In the genomic region with DNA sequence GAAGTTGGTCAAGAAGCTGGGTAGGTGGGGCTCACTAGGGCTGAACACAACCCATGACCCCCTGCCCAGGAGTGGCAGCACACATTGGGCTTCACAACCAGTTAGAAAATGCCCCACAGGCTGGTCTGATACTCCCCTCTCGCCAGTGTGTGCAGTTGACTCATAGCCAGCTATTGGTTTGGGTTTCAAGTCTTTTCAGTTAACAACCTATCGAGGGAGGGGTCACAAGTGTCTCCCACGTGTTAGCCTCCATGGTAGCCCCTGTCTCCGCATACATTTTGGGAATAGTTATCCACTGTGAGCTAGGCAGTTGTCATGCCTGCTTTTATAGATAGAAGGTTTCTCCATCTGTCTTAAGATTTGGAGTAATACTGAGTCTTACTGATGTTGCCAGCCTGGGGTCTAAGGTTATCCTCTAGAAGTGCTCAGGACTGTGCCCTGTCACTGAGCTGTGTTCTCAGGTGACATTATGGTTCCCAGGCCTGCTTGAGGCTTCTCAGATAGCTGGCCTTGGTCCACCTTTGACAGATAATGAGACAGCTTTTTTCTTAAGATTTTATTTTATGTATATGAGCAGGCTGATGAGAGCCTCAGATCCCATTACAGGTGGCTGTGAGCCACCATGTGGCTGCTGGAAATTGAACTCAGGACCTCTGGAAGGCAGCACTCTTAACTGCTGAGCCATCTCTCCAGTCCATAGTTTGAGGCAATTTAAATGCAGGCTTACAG, we compare ENCODE assay signal across 8 mouse cellular contexts. TPM values are rescaled to one million over a fixed set of nuclear protein-coding genes. Genes with fewer than 3 reads are reported as not detected.
DNase-seq lines count a peak whose midpoint lies in the region; ATAC-seq and TF ChIP-seq lines count a peak whose summit lies in the region.

No protein-coding gene starts in this region.

- peak overlapping the region; percentile 71; the same call in 1 of the 2 replicates for H3K4me3 ChIP-seq in spleen, adult 2 months (ENCODE audit: extremely low read depth, insufficient read depth, insufficient read length)
- peak overlapping the region; percentile 97 for H3K4me3 ChIP-seq in limb, embryonic 13.5 days
- H3K4me3 ChIP-seq in stomach, postnatal 0 days (ENCODE audit: low read depth, low read length), result peak overlapping the region; percentile 73

- ATAC-seq in CD4-positive, CD25-positive, alpha-beta regulatory T cell, adult 4 months, result no peak
- no peak for ATAC-seq in limb, embryonic 13.5 days (ENCODE audit: low FRiP score, low read depth)
- ATAC-seq in stomach, postnatal 0 days (ENCODE audit: low FRiP score, low TSS enrichment), result no peak

- 12% methylated on average over 4 of the region's 4 CpGs for WGBS in spleen, adult 2 months
- WGBS in limb, embryonic 13.5 days, result 4% methylated on average over 4 of the region's 4 CpGs
- WGBS in stomach, postnatal 0 days, result 0% methylated on average over 4 of the region's 4 CpGs

- H3K4me1 ChIP-seq in spleen, adult 2 months (ENCODE audit: control insufficient read depth, insufficient read depth, insufficient read length), result peaks cover 2% of the 10 kb centered on the region; the same call in 1 of the 2 replicates
- peaks cover 47% of the 10 kb centered on the region for H3K4me1 ChIP-seq in limb, embryonic 13.5 days
- H3K4me1 ChIP-seq in stomach, postnatal 0 days (replicated peaks; ENCODE audit: control insufficient read depth, insufficient read depth), result peaks cover 6% of the 10 kb centered on the region; the same call in 1 of the 2 replicates

- H3K9ac ChIP-seq in limb, embryonic 13.5 days, result peak overlapping the region; percentile 100
- H3K9ac ChIP-seq in stomach, postnatal 0 days (ENCODE audit: low read length), result peak overlapping the region; percentile 92

- peak overlapping the region; percentile 94 for H3K4me2 ChIP-seq in limb, embryonic 13.5 days (replicated peaks)
- peak overlapping the region; percentile 90 for H3K4me2 ChIP-seq in stomach, postnatal 0 days (replicated peaks; ENCODE audit: low read depth)

- H3K27me3 ChIP-seq in spleen, adult 2 months (ENCODE audit: control insufficient read depth, insufficient read depth, low read length), result no peaks in the 10 kb centered on the region; the same call in 1 of the 2 replicates
- H3K27me3 ChIP-seq in limb, embryonic 13.5 days, result no peaks in the 10 kb centered on the region
- H3K27me3 ChIP-seq in stomach, postnatal 0 days (ENCODE audit: control insufficient read depth, insufficient read depth, low read length), result no peaks in the 10 kb centered on the region

- no peak overlapping the region for H3K27ac ChIP-seq in spleen, adult 2 months (ENCODE audit: insufficient read depth, low read length)
- H3K27ac ChIP-seq in limb, embryonic 13.5 days, result peak overlapping the region; percentile 95
- H3K27ac ChIP-seq in stomach, postnatal 0 days (replicated peaks), result peak overlapping the region; percentile 98

- TF ChIP-seq POLR2A in spleen, adult 2 months (IDR thresholded peaks at IDR 0.05; ENCODE audit: low read depth, low read length), result no peak

- H3K9me3 ChIP-seq in limb, embryonic 13.5 days, result 0 out of 2 replicates have a peak, but pooled peaks cover under 1% of the 10 kb centered on the region
- H3K9me3 ChIP-seq in stomach, postnatal 0 days (ENCODE audit: control insufficient read depth, low read length), result no peaks in the 10 kb centered on the region

- H3K36me3 ChIP-seq in spleen, adult 2 months (ENCODE audit: control insufficient read depth, insufficient read depth, low read length), result peaks cover 20% of the 10 kb centered on the region
- peaks cover 69% of the 10 kb centered on the region for H3K36me3 ChIP-seq in limb, embryonic 13.5 days
- H3K36me3 ChIP-seq in stomach, postnatal 0 days (ENCODE audit: control insufficient read depth, insufficient read depth, low read length), result peaks cover 10% of the 10 kb centered on the region

- DNase-seq in CD4-positive, CD25-positive, alpha-beta regulatory T cell, adult 2 months (ENCODE audit: low read depth, low spot score), result peak; percentile 28
- no peak for DNase-seq in spleen, adult 2 months (ENCODE audit: low read depth in 1 of 2, low spot score in 2 of 2)
- DNase-seq in spleen, postnatal 14 days (ENCODE audit: low spot score in 2 of 2), result no peak
- DNase-seq in stomach, postnatal 0 days (ENCODE audit: low spot score), result no peak
- no peak for DNase-seq in thymus, adult 18-20 months
- DNase-seq in left cerebral cortex, adult 8-10 months (ENCODE audit: low spot score in 2 of 2), result no peak

- TF ChIP-seq EP300 in stomach, postnatal 0 days (optimal IDR thresholded peaks at IDR 0.05), result no peak

- TF ChIP-seq CTCF in spleen, adult 2 months (IDR thresholded peaks at IDR 0.05; ENCODE audit: extremely low read depth, insufficient read depth, insufficient read length, insufficient replicate concordance), result no peak
- TF ChIP-seq CTCF in stomach, postnatal 0 days (IDR thresholded peaks at IDR 0.05; ENCODE audit: low read depth), result no peak

RNA-seq across cellular contexts. Expression of a gene that starts 1.4 kb away (rescaled TPM):
- polyA plus RNA-seq in CD4-positive, CD25-positive, alpha-beta regulatory T cell, adult 4 months (2017; shearing (Covaris generic)), result 100 to 1,000 TPM; 798 to 811 TPM
- 4,168 and 4,314 TPM in 2 replicates for polyA plus RNA-seq in spleen, adult 2 months (2012; rRNA removed)
- polyA plus RNA-seq in limb, embryonic 13.5 days (2015; fragmentation: Nextera tagmentation; extraction: Ambion mirVana), result 580 and 609 TPM in 2 replicates
- 491 and 514 TPM in 2 replicates for polyA plus RNA-seq in stomach, postnatal 0 days (2015; fragmentation: Nextera tagmentation; extraction: Ambion mirVana)
- 100 to 1,000 TPM; 323 to 368 (median 355) TPM for total RNA-seq in left cerebral cortex, adult 8-10 months (2022)

RNA-seq across cellular contexts. Expression of a gene that starts 16.3 kb away (rescaled TPM):
- 1 to 10 TPM; 3.7 to 7.7 TPM for polyA plus RNA-seq in CD4-positive, CD25-positive, alpha-beta regulatory T cell, adult 4 months (2017; shearing (Covaris generic))
- polyA plus RNA-seq in spleen, adult 2 months (2012; rRNA removed), result 17.2 and 19.3 TPM in 2 replicates
- polyA plus RNA-seq in limb, embryonic 13.5 days (2015; fragmentation: Nextera tagmentation; extraction: Ambion mirVana), result 36.0 and 37.3 TPM in 2 replicates
- 19.2 and 20.4 TPM in 2 replicates for polyA plus RNA-seq in stomach, postnatal 0 days (2015; fragmentation: Nextera tagmentation; extraction: Ambion mirVana)
- 10 to 100 TPM; 29.4 to 31.2 (median 30.5) TPM for total RNA-seq in left cerebral cortex, adult 8-10 months (2022)

RNA-seq across cellular contexts. Expression of a gene that starts 20.9 kb away (rescaled TPM):
- not detected for polyA plus RNA-seq in CD4-positive, CD25-positive, alpha-beta regulatory T cell, adult 4 months (2017; shearing (Covaris generic))
- 4.3 and 5.0 TPM in 2 replicates for polyA plus RNA-seq in spleen, adult 2 months (2012; rRNA removed)
- 14.9 and 15.4 TPM in 2 replicates for polyA plus RNA-seq in limb, embryonic 13.5 days (2015; fragmentation: Nextera tagmentation; extraction: Ambion mirVana)
- polyA plus RNA-seq in stomach, postnatal 0 days (2015; fragmentation: Nextera tagmentation; extraction: Ambion mirVana), result 8.7 and 9.2 TPM in 2 replicates
- 1 to 10 TPM; 2.3 to 4.0 (median 3.0) TPM for total RNA-seq in left cerebral cortex, adult 8-10 months (2022)

RNA-seq across cellular contexts. Expression of a gene that starts 35.4 kb away (rescaled TPM):
- polyA plus RNA-seq in CD4-positive, CD25-positive, alpha-beta regulatory T cell, adult 4 months (2017; shearing (Covaris generic)), result under 1 TPM in 1 of 2 experiments, not detected in 1; 0.34 TPM
- polyA plus RNA-seq in spleen, adult 2 months (2012; rRNA removed), result 0.15 and 0.25 TPM in 2 replicates
- 7.1 and 7.5 TPM in 2 replicates for polyA plus RNA-seq in limb, embryonic 13.5 days (2015; fragmentation: Nextera tagmentation; extraction: Ambion mirVana)
- 3.3 and 3.5 TPM in 2 replicates for polyA plus RNA-seq in stomach, postnatal 0 days (2015; fragmentation: Nextera tagmentation; extraction: Ambion mirVana)
- under 1 TPM in 1 of 4 experiments, not detected in 3; 0.27 TPM for total RNA-seq in left cerebral cortex, adult 8-10 months (2022)
